Mouse (Mus musculus): ENCODE results near the gene Gmpr.
"Not testable (repeated sequence)": the region's sequence is repeated elsewhere in the genome, so short reads cannot be mapped to it uniquely, and the experiment has no call there.

Gmpr gene

GRCm38 (mm10) chr13:45507274-45508229 lies at the start of gene Gmpr:
Gene Gmpr (plus strand): TSS chr13:45507444.
- peak; percentile 92 for DNase-seq

DNA sequence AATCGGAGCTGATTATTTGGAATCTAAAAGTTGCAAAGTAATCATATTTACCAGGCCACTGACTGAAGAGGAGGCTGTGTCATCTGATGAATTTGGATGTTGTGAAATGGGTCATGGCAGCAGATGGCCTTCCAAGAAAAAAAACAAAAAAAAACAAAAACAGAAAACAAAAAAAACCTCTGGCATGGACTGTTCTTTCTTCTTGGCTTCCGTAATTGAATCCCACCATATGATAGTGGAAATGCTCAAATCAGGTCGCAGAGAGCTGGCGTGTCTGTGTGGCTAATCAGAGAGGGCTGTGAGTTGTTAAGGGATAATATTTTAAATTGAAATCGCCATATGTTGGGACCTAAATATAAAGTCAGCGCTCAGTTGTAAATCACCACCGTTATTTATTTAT lies 49.8 kb upstream of the Gmpr start:
- DNase-seq = no peak

DNA sequence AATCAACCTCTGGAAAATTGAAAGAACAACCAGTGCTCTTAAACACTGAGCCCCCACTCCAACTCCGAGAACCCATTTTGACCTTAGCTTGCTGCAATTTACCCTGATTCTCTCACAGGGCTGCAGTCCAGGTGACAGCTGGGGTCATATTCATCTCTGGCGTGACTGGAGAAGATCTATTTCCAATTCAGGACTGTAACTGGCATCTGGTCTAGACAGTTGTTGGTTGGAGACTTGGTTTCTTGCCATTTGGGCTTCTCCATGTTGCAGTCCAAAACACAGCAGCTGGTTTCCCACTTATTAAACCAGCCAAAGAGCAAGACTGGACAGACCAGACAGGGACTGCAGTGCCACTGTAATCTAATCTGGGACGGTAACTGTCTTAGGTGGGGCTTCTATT lies 47.1 kb upstream of the Gmpr start:
- no peak for DNase-seq

DNA sequence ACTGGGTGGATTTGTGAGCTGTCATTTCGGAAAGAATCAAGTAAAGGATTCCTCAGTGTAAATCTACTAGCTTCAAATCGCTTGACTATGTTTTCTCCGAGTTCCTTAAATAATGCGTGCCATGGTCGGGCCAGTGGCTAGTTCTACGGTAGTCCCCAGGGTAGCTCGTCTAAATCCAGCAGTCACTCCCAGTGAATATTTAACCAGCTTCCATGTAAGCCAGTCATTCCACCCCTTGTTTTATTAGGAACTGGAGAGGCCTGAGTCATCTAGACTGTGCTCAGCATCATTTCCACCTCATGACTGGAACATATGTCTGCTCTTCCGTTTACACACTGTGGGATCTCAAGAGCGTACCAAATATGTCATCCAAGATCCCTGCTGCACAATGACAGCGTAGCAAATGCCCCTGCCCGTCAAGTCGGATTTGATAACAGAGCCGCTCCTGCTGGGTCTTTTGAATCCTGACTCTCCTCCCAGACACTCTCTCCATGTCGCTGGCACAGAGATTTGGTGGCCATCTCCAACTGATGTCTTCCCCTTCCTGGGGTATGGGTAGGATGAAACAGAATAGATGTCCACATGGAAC lies 45.8 kb upstream of the Gmpr start:
- DNase-seq = no peak

DNA sequence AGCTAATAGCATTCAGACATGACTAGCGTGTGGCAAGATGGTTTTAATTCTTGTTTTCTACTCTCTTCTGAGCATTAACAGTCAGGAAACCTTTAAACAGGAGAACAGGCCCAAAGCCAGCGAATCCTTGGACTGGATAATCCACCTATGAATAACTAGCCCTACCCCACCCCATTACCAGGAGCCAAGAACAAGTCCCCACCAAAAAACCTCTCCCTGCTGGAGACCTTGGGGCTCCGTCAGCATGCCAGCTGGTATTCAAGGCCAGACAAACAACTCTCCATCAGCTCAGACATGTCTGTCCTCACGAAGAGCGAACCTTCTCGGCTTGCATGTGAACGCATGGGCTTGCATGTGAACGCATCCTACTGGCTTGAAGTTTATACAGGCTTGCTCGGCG lies 41.6 kb upstream of the Gmpr start:
- no peak for DNase-seq

- DNase-seq = no peak
These were observed 41.2 kb upstream of the Gmpr start for GRCm38 (mm10) chr13:45466031-45466519.

DNA sequence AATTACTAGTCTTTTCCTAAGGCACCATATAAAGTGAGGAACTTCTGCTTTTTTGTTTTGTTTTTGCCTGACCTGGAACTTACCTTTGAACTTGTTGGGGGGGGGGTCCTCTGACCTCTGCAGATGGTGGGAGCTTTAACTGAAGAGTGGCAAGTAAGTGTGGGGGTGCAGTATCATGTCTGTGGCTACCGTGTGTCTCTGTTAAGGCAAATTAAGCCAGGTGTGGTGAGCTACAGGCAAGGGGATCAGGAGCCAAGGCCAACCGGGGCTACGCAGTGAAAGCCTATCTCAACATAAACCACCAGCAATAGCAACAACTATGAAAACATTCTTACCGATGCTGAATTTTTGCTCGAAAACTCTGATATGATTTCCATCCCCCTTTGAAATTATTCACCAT lies 38.5 kb upstream of the Gmpr start:
- no peak for DNase-seq

DNA sequence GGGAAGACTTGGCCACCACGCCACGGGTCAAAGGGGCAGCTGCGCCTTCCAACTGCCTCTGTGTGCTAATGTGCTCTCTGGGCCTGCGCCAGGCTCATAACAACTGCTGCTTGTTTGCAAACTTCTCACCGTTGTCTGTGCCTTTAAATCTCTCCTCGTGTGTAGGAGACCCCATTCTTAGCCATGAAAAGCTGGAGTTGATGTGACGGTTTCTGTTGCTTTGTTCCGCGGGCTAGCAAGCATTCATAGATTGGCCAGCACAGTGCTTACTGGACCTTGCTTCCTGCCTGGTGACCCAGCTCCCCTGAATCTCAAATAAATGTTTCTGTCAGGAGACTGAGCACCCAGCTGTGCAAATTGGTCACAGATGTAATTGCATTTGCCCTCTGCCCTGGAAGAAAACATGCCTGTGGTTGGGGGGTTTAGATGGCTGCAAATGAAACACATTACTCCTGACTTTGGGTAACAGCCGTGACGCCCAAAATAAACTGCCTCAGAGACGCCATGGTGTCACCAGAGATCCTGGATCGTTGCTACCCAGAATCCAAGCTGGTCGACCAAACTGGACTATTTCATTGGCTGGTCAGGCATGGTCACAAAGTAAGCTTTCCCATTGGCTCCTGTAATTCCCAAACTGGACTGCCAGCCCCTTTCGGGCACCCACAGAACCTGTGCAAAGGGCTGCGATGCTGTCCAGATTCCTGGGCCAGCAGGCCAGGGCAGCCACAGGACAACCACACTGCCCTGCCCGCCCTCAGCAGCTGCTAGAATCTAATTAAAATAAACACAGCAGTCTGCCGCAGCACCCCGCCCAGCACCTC lies 37.6 kb upstream of the Gmpr start:
- DNase-seq = peak; percentile 68

- no peak for DNase-seq
These were observed 33.9 kb upstream of the Gmpr start for GRCm38 (mm10) chr13:45473311-45473710.

DNA sequence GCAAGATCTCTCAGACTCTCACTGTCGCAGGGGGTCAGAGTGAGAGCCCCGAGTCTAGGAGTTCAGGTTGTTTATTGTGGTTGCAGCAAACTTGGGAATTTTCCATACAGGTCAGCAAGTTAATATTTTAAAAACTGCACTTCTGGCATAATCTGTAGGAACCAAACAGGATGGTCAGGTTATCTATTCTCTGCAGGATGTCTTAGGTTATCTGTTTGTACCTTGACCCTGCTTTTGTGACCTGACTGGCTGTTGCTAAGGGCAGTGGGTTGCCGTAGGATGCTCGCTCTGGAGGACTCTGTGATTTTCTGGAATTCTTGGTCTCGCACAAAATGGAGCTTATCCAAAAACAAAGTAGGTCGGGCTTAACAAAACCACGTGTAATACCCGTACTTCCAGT lies 31.9 kb upstream of the Gmpr start:
- no peak for DNase-seq

GRCm38 (mm10) chr13:45477183-45477582 lies 30.1 kb upstream of the Gmpr start:
- peak; percentile 81 for DNase-seq

DNA sequence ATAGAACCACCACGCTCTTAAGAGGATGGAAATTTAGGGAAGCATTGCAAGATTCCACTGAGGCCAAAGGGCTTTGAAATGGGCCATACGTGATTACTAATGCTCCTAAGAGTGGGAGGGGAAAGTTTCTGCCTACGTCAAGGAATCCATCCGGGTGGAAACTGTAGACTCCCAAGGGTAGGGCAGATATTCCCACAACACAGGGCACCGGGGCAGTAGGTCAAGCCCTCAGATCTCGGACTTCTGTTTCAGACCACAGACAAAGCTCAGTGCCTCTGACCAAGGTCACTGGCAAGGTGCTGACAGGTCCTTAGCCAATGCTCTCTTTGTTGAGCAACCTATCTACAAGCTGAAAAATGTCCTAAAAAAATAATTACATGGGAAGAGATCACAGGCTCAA lies 27.3 kb upstream of the Gmpr start:
- no peak for DNase-seq

- DNase-seq = no peak
These were observed 24.0 kb upstream of the Gmpr start for GRCm38 (mm10) chr13:45483215-45483614.

- not testable (repeated sequence) for DNase-seq
These were observed 23.3 kb upstream of the Gmpr start for GRCm38 (mm10) chr13:45483949-45484348.

DNA sequence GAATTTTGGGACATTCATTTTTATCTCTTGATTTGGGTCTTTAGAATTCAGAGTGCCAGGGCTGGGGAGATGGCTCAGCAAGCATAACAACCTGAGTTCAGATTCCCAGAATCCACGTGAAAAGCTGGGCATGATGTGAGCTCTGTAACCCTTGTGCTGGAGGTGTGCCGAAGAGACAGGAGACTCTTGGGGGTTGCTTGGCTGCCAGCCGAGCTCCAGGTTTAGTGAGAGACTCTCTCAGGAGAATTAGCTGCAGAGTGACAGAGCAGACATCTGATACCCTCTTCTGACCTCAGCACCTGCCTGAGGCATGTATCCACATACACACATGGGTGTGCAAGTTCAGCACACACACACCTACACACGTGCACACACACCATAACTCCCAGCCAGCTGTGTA lies 21.6 kb upstream of the Gmpr start:
- DNase-seq = peak; percentile 76

DNA sequence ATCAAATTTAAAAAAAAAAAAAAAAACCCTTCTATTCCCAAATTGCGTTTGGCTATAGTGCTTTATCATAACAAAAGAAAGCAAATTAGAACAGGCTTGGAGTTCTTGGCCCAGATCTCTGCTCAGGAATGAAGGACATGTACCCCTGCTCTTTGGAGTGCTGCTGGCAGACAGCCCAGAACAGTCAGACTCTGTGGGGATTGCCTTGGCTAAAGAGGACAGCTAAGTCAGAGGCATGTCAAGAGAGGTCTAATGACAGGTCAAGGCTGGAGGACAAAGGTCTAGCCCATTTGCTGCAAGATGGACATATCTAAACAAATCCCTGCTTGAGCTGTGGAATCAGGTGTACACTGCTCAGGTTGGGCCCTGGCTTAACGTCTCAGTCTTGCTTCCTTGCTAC lies 20.6 kb upstream of the Gmpr start:
- DNase-seq = peak; percentile 92

GRCm38 (mm10) chr13:45491991-45492732 lies 15.1 kb upstream of the Gmpr start:
- DNase-seq = no peak

DNA sequence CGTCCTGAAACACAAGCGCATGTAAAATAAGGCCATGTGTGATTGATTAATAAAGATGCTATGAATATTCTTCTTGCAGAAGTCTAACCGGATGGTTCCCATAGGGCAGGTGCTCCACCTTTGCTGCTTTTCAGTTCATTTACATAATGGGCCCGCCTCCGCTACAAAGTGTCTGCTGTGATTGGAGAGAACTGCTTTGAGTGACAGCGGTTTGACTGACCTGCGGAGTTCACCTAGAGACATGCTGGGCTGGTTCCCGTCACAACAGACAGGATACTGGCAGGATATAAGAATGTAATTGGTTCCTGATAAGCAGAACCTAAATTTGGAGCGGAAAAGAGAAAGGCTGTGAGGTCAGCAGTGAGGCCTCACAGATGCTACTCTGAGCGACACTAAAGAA lies 13.4 kb upstream of the Gmpr start:
- DNase-seq = no peak

DNA sequence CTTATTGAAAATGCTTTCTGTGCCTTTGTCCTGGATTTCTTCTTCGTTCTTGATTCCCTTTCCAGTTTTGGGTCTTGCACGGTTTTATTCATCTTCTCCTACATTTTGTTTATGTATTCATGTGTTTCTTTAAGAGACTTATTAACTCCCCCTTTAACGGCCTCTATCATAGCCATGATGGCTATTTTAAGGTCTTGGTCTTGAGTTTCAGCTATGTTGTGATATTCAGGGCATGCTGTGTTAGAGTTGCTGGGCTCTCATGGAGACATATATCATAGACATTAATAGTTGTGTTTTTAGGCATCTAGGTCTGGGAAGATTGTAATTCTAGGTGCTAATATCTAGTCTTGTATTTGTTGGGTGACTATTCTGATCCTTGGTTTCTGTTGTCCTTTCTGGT lies 8.6 kb upstream of the Gmpr start:
- no peak for DNase-seq

DNA sequence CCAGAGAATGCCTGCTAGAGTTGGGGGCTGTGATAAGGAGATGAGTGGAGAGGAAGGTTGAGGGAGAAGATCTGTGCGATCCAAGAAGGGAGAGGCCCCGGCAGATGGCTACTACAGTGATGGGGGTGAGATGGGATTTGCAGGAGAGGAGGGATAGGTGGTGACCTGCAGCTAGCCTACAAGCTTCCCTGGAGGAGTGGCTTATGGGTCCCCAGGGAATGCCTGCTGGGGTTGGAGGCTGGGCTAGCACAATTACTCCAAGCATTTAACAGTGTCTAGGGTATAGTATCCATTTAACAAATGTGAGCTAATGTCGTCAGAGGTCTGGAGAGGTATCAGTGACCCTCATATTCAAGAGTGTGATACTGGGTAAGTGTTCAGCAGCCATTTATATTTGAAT lies 7.9 kb upstream of the Gmpr start:
- DNase-seq = no peak

DNA sequence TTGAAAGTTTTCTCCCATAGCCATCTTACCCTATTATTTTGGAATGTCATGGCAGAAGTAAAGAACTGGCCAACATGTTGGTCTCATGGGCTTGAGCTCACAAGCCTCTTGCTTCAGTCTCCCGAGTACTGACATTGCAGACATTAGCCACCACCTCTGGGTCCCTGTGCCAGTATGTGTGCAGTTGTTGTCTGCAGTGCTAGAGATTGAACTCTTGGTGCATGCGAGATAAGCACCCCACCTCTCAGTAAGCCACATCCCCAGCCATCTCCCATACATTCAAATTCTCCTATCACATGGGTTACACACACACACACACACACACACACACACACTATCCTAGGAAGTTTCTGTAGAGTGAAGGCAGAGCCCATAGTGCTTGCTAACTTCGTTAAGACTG lies 7.3 kb upstream of the Gmpr start:
- DNase-seq = no peak

DNA sequence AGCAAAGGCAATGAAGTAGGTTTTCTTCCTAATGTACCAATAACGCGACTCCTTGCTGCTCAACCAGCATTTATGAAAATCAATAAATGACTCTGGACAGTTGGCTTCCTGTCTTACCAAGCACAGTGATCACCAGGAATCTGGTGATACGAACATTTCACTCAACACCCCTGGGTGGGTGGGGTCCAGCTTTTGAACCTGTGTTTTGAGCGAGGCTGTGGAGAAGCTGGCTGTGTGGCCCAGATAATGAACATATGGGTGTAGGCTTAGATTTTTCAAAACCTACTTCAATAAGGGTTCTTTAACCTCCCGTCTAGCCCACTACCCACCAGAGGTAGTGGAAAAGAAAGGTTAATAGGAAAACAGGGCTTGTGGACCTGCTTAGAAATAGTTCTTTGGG lies 4.5 kb upstream of the Gmpr start:
- DNase-seq = no peak

- no peak for DNase-seq
These were observed 1.7 kb upstream of the Gmpr start for GRCm38 (mm10) chr13:45505546-45505945.

Data from kidney, postnatal 10 days (tissue).